Comparison of ENCODE assay signal across 44 mouse cellular contexts in the genomic region with DNA sequence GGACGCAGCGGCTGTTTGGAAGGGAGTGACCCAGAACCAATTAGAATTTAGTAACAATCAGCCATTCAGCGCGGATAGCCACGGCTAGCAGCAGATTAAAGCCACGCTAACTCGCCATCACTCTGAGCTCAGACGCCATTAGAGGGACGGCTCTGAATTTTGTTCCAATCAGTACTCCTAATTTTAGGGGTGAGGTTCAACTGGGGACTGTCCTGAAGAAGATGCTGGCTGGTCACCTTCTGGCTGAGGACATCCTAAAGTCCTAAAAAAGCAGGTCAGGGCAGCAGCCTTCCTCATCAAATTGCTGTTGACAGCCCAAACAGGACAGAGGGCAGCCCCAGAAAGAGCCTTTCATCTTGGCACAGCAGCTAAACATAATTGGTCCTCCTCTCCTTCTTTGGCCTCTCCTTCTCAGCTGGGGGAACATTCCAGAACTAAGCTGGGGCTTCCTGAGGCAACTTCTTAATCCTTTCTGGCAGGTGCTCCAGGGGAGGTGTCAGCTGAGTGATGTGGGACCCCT. TPM values are rescaled to one million over a fixed set of nuclear protein-coding genes. Genes with fewer than 3 reads are reported as not detected.
"Had no signal": no experiment of that assay in that cellular context is flagged by ENCODE, and none has a peak within 500 bp of the region (broad histone marks: within the 10 kb centered on the region; RNA-seq: fewer than 3 reads in every experiment).

No protein-coding gene starts in this region.

- ATAC-seq: liver, embryonic 12.5 days; liver, postnatal 0 days; lung, postnatal 0 days; midbrain, embryonic 13.5 days; midbrain, embryonic 15.5 days; midbrain, embryonic 16.5 days had no signal

- H3K9ac ChIP-seq: limb, embryonic 12.5 days; limb, embryonic 13.5 days; limb, embryonic 15.5 days; liver, embryonic 12.5 days; liver, embryonic 13.5 days; liver, embryonic 14.5 days; liver, embryonic 15.5 days; liver, postnatal 0 days; lung, embryonic 14.5 days; lung, embryonic 15.5 days; midbrain, embryonic 12.5 days; midbrain, embryonic 13.5 days; midbrain, embryonic 15.5 days had no signal

- DNase-seq: left cerebral cortex, postnatal 4 days; liver; liver, embryonic 13.5 days; liver, postnatal 0 days; lung, adult 18-20 months; lung, adult 2 months; lung, embryonic 14.5 days; lung, postnatal 10 days; lung, postnatal 14 days; lung, postnatal 36 days; lung, postnatal 4 days; midbrain, embryonic 14.5 days had no signal

- H3K36me3 ChIP-seq: limb, embryonic 10.5 days; limb, embryonic 12.5 days; limb, embryonic 13.5 days; limb, embryonic 15.5 days; liver, embryonic 12.5 days; liver, embryonic 13.5 days; liver, embryonic 15.5 days; lung, embryonic 15.5 days; midbrain, embryonic 10.5 days; midbrain, embryonic 12.5 days; midbrain, embryonic 13.5 days; midbrain, embryonic 15.5 days had no signal

- H3K4me2 ChIP-seq: limb, embryonic 12.5 days; limb, embryonic 13.5 days; limb, embryonic 15.5 days; liver, embryonic 11.5 days; liver, embryonic 12.5 days; liver, embryonic 13.5 days; liver, embryonic 15.5 days; lung, embryonic 14.5 days; lung, embryonic 15.5 days; midbrain, embryonic 11.5 days; midbrain, embryonic 12.5 days; midbrain, embryonic 13.5 days; midbrain, embryonic 15.5 days had no signal

- H3K4me3 ChIP-seq: limb, embryonic 10.5 days; limb, embryonic 12.5 days; limb, embryonic 13.5 days; limb, embryonic 15.5 days; liver, embryonic 12.5 days; liver, embryonic 13.5 days; liver, embryonic 15.5 days; lung, embryonic 15.5 days; megakaryocyte, embryonic 14.5 days; midbrain, embryonic 10.5 days; midbrain, embryonic 12.5 days; midbrain, embryonic 13.5 days; midbrain, embryonic 15.5 days; myocyte had no signal

- H3K4me1 ChIP-seq: liver, embryonic 12.5 days; liver, embryonic 13.5 days; liver, embryonic 15.5 days; megakaryocyte, embryonic 14.5 days; midbrain, embryonic 12.5 days; midbrain, embryonic 13.5 days; midbrain, embryonic 15.5 days had no signal

- H3K9me3 ChIP-seq: limb, embryonic 10.5 days; limb, embryonic 12.5 days; limb, embryonic 13.5 days; limb, embryonic 15.5 days; liver, embryonic 12.5 days; liver, embryonic 13.5 days; liver, embryonic 15.5 days; lung, embryonic 15.5 days; megakaryocyte, embryonic 14.5 days; midbrain, embryonic 10.5 days; midbrain, embryonic 12.5 days; midbrain, embryonic 13.5 days; midbrain, embryonic 15.5 days had no signal

- H3K27ac ChIP-seq: limb, embryonic 10.5 days; limb, embryonic 12.5 days; limb, embryonic 13.5 days; limb, embryonic 15.5 days; liver, embryonic 12.5 days; liver, embryonic 13.5 days; liver, embryonic 14.5 days; liver, embryonic 15.5 days; lung, embryonic 15.5 days; macrophage; midbrain, embryonic 10.5 days; midbrain, embryonic 12.5 days; midbrain, embryonic 13.5 days; midbrain, embryonic 15.5 days had no signal

RNA-seq across cellular contexts. Expression of a gene that starts 18.6 kb away (rescaled TPM):
- total RNA-seq: left cerebral cortex, adult 8-10 months; left cerebral cortex, postnatal 10 days; left cerebral cortex, postnatal 14 days; left cerebral cortex, postnatal 25 days; left cerebral cortex, postnatal 36 days; left cerebral cortex, postnatal 4 days; liver, adult 2 months; megakaryocyte progenitor cell, adult 5-6 weeks; megakaryocyte, adult 5-6 weeks; megakaryocyte-erythroid progenitor cell, adult 5-6 weeks; midbrain, postnatal 0 days; monocyte, adult 5-6 weeks had no signal
- polyA plus RNA-seq: limb, embryonic 15.5 days; liver, adult 2 months; liver, embryonic 11.5 days; liver, embryonic 13.5 days; liver, embryonic 14.5 days; liver, embryonic 15.5 days; liver, embryonic 16.5 days; liver, postnatal 0 days; lung, adult 2 months; lung, embryonic 14.5 days; lung, embryonic 16.5 days; lung, postnatal 0 days; macrophage; midbrain, embryonic 11.5 days; midbrain, embryonic 13.5 days; midbrain, embryonic 14.5 days; midbrain, embryonic 15.5 days; midbrain, embryonic 16.5 days; midbrain, postnatal 0 days; myocyte had no signal
